Mouse (Mus musculus) splenic B cell, adult 2 months (primary cell): Measurements from ENCODE around the gene Baiap3.

Experiments
- DNase-seq: peaks from one replicate; pipeline ENCODE4 v3.0.0-alpha.2; 2011; ENCODE audit warnings: low read depth, low spot score
- H3K27me3 ChIP-seq: 2 replicates; pipeline ENCODE4 v1.6.1; 2012; ENCODE audit warnings: mild to moderate bottlenecking, low read length, moderate library complexity, mixed read lengths; ENCODE audit not compliant: control insufficient read depth, poor library complexity, insufficient read depth, severe bottlenecking
- H3K36me3 ChIP-seq: 2 replicates; pipeline ENCODE4 v1.6.1; 2012; ENCODE audit warnings: mild to moderate bottlenecking, low read length, moderate library complexity, mixed read lengths; ENCODE audit not compliant: control insufficient read depth, poor library complexity, insufficient read depth, severe bottlenecking

Baiap3 gene

DNA sequence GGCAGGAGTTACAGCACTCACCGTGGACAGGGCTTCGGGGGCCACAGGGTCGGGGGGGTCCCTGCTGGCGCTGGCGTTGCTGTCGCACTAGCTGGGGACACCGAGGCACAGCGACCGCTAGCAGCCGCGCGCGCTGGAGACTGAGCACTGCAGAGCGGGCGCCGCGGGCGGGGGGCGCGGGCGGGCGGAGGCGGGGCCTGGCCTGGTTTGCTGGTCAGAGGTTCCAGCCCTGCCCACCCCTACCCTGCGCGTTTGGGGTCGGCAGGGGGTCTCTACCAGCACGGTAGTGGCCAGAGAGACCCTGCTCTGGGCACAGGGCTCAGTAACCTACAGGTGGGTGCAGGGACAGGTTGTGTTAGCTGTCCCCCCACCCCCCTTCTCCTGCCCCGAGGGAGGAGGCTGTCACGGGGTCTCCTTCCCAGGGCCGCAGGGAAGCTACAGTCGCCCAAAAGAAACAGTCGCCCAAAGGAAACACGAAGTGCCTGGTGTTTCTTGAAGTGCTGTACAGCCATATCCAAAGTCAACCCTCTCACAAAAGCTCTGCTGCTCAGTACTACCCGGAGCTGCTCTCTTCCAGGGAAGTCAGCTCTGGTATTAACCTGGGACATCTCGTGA lies at the start of gene Baiap3:
Gene Baiap3 (minus strand): TSS at position 225 of the 615 bp plus-strand sequence.
- DNase-seq, result no peak
- H3K36me3 ChIP-seq, result peaks cover 2% of the 10 kb centered on the region; the same call in 1 of the 2 replicates
- H3K27me3 ChIP-seq, result no peaks in the 10 kb centered on the region; the same call in 1 of the 2 replicates

DNA sequence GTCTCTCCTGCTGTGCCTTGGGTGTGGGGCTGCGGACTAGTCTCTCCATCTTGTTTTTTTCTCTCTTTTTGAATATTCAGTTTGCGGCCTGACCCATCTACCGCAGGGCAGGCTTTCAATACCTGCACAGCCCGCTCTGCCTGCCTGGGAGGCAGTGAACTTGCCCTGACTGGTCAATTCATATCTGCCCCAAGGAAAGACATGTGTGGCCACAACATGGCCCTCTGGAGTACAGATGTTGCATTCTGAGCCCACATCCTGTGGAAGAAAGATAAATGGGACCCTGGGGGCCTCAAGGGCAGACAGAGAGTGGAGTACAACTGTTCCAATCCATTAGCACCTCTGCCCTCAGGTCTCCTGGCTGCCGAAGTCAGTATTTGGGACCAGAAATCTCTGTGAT lies 41.9 kb upstream of the Baiap3 start, which contains the start of gene Prss34:
Gene Prss34 (plus strand): TSS at position 301 of the 400 bp plus-strand sequence.
- H3K36me3 ChIP-seq, result no peaks in the 10 kb centered on the region
- no peak for DNase-seq
- H3K27me3 ChIP-seq, result no peaks in the 10 kb centered on the region

DNA sequence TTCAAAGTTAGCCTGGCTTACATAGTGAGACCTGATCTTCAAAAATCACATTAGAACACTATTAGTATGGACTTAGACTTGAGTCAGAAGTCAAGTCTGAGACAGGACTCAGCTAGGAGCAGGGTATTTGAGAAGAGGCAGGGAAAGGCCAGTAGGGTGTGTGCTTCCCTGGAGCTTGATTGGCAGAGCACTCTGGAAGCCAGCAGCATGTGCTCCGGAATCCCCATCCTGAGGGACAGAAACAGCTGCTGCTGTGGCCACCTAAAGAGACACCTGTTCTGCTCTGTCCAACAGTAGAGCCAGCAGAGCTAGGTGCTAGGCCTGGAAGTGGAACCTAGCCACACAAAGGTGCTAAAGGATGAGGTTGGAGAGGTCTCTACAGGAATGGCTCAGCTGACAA lies 37.9 kb upstream of the Baiap3 start:
- Histone ChIP-seq H3K27me3 (no peaks in the 10 kb centered on the region; the same call in 1 of the 2 replicates), H3K36me3 (no peaks in the 10 kb centered on the region)
- no peak for DNase-seq

DNA sequence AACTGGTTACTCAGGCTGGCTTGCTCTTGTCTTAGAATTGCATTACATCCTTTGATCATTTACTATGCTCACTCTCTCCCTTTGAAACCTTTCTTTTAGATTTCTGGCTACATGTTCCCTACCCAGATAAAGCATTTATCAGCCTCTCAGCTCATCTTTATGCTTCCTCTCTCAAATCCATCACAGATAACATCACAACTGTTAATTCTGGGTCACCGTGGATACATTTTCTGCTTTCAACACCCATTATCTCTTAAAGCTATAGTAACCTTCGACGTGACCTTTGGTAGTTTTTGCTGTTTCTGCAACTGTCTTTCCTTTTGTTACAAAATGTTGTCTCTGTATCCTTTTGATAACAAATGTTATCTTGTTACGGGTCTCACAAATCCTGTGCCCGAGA lies 37.3 kb upstream of the Baiap3 start:
- no peaks in the 10 kb centered on the region for H3K36me3 ChIP-seq
- H3K27me3 ChIP-seq, result no peaks in the 10 kb centered on the region; the same call in 1 of the 2 replicates
- no peak for DNase-seq

DNA sequence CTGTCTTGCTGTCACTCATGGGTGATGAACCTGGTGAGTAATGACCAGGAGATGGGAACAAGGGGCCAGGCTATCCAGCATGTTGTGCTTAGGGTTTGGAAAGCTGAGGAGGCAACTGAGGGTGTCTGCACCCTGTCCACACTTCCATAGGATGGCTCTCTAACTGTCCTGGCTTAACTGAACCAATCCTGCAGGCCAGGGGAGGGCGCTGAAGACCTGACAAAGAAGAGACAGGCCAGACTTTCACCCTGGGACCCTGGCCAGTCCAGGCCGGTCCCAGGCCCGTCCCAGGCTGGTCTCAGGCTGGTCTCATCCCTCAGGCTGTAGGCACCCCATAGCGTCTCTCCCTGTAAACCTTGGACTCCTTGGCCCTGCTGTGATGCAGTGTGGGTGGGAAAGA lies 34.2 kb upstream of the Baiap3 start:
- no peak for DNase-seq
- Histone ChIP-seq H3K36me3 (no peaks in the 10 kb centered on the region), H3K27me3 (no peaks in the 10 kb centered on the region; the same call in 1 of the 2 replicates)

DNA sequence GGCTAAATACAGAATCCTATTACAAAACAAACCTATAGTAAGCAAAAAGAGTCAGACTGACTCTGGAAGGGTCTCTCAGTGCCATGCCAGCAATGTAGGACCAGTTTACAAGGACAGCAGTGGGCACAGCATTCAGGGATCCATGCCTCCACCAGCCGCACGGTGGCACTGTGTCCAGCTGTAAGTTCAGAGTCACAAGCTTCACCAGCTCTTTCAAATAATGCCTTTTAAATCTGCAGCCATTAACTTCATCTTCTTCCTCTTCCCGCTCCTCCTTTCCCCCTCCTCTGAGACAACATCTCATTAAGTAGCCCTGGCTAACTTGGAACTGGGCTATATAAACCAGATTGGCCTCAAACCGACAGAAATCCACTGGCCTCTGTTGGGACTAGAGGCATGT lies 32.7 kb upstream of the Baiap3 start:
- H3K27me3 ChIP-seq, result no peaks in the 10 kb centered on the region; the same call in 1 of the 2 replicates
- DNase-seq, result peak; percentile 65

DNA sequence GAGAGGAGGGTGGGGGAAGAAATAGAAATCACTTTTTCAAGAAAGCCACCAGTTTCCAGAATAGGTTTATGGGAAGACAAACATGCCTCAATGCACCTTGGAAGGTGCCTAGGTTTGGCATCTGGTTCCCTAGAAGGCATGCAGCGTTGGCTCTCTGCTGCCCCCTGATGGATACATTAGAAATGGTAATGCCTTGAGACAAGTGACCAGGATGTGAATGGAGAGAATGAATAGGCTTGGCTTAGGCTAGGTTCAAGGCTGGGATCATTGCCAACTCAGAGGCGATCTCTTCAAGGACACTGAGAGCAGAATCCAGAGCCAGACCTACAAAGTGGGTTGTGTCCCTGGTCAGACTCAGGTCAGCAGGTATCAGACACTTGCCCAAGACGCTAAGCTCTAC lies 28.9 kb upstream of the Baiap3 start:
- DNase-seq, result peak; percentile 87
- Histone ChIP-seq H3K36me3 (no peaks in the 10 kb centered on the region), H3K27me3 (no peaks in the 10 kb centered on the region)

More for the DNA sequence above, 32.7 kb upstream of the Baiap3 start:
- H3K36me3 ChIP-seq, result no peaks in the 10 kb centered on the region

DNA sequence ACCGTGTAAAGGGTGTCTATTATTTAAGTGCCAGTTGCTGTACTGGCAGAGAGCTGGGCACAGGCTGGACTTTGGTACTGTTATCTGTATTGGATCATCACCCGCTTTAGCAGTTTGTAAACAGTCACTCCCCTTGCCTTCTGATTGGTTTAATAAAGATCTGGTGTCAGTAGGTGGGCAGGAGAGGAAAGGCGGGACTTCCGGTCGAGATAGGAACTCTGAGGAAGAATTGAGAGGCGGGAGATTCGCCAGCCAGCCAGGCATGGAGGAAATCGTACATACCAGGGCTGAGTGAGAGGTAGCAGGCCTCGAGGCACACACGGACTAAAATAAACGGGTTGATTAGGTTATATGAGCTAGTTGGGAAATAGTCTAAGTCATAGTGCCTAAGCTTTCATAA lies 26.0 kb upstream of the Baiap3 start:
- H3K36me3 ChIP-seq, result no peaks in the 10 kb centered on the region
- DNase-seq, result peak; percentile 53

DNA sequence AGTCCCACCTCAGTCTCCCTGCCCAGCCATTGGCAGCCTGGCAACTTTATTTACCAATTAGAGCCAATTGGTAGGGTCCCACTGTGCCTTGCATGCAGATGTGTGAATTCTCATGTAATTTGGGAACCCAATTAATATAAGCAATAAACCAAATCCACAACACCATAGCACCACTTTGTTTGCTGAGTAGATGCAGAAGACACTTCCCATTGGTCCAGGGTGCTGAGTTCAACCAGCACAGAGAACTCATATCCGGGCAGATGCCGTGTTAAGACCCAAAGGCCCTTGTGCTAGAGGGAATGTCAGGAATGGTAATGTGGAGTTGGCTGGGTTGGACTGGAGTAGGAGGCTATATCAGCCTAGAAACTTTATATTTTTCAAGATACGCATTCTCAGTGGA lies 19.7 kb upstream of the Baiap3 start:
- Histone ChIP-seq H3K27me3 (no peaks in the 10 kb centered on the region), H3K36me3 (no peaks in the 10 kb centered on the region; the same call in 1 of the 2 replicates)
- DNase-seq, result no peak

More for the DNA sequence above, 26.0 kb upstream of the Baiap3 start:
- no peaks in the 10 kb centered on the region for H3K27me3 ChIP-seq

DNA sequence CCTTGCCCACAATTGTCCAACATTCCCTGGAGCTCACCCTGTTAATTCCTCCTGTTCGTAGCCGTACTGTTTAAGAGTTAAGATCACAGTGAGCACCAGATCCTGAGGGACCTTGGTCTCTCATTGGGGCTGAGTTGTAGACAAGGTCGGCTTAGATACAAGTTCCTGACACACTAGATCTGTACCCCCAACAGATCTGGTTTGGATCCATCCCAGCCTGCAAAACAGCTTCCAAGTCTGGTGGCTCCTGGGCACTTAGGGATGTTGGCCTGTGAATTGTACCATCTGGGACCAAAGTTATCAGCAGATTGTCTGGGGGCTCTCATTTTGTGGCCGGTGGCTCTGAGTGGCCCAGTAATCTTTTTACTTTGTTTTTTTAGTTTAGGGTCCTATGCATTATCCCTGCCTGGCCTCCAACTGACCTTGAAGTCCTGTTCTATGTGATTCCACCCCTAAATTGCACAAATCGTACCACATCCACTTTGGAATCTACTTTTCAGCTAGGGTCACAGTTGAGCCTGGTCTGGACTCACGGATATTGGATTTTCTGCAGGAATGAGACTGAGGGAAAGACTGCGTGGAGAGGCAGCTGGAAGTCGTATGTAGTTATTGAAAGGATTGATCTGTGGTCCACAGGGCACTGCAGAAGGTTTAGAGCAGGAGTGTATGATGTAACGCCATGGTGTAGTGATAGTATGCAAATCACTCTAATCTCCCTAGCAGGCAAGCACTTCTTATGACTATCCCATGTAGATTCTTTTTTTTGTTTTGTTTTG lies 18.6 kb upstream of the Baiap3 start, which contains the start of gene Ube2i:
Gene Ube2i (minus strand): TSS at position 52 of the 776 bp plus-strand sequence.
- no peaks in the 10 kb centered on the region; the same call in 1 of the 2 replicates for H3K36me3 ChIP-seq
- no peak for DNase-seq
- H3K27me3 ChIP-seq, result no peaks in the 10 kb centered on the region

DNA sequence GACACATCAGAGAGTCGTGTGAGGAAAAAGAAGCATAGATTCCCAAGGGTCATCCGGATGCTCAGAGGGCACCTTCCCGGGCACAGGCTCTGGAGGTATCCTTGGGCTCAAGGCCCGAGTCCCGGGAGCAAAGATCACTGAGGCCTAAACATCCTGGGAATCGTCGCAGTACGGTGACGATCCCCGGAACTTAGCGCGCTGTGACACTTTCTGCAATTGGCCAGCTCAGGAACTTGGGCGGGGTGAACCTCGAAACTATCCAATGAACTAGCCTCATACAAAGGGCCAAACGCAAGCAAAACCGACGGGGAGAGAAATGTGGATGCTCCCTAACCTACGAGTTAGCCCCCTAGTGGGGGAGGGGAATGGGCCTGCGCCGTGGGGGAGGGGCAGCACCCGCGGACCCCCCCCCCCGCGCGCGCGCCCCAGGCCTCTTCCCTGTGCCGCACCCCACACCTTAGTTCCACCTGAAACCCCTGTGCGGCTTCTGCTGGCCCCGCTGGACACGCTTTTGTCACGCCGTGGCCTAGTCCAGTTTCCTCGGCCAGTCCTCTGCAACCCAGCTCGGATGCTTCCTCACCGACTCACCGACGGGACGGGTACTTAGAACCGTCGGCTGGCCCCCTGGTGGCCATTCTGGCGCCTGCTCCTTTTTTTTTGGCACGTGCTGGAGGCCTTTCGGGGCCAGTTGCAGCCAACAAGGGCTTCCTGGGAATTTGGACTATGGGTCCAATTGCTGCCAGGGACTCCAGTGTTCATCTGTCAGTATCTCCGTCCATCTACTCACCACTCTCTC lies 17.7 kb upstream of the Baiap3 start:
- Histone ChIP-seq H3K27me3 (no peaks in the 10 kb centered on the region), H3K36me3 (no peaks in the 10 kb centered on the region; the same call in 1 of the 2 replicates)
- peak; percentile 99 for DNase-seq

DNA sequence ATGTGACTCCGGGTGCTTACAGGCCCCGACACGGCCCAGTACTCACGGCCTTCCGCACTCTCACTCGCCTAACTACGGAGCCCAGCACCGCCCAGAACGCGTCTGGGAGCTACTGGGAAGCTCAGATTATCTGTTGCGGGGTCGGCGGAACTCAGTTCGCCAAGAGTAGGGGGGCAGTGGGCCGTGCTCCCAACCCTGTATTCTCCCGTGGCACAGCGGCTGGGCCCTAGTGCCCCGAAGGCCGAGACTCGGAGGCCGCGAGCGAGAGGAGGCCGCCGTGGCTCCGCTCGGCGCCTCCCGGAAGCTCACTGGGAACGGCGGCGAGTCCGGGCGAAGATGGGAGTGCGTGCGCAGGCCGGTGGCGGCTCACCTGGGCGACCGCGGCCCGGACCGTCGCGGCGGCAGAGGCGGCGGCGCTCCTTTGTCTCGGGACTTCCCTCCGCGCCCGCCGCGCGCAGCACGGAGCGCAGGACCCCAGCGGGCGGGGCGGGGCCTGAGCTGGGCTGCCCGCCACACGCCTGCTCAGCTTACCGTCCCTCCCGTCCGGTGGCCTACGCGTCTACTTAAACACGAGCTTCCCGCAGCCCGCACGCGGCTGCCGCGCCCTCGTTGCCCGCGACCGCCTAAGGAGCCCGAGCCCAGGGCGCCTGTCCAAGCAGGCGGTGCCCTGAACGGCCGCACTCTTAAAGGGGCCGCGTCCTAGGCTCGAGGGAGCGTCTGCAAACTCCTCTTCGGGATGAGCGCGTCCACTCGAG lies 17.0 kb upstream of the Baiap3 start:
- H3K36me3 ChIP-seq, result peaks cover 5% of the 10 kb centered on the region
- peak; percentile 57 for DNase-seq
- H3K27me3 ChIP-seq, result no peaks in the 10 kb centered on the region

DNA sequence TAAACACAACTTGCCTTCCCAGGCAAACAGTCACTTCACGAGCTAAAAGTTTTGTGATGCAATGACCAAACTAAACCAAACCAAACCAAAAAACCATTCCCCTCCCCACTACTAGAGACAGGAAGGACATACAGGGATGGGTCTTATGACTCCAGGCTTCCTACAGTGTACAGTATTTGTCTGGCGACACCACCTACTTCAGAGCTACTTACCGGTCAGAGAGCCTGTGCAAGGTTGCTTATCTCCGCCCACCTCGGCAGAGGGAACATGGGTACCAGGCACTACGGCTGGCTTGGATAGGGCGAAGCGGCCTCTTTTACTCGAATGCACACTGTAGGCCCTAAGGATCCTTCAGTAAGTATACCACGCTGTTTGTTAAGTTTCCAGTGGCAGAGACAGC lies 16.2 kb upstream of the Baiap3 start:
- peaks cover 8% of the 10 kb centered on the region for H3K36me3 ChIP-seq
- peak; percentile 27 for DNase-seq
- H3K27me3 ChIP-seq, result no peaks in the 10 kb centered on the region

DNA sequence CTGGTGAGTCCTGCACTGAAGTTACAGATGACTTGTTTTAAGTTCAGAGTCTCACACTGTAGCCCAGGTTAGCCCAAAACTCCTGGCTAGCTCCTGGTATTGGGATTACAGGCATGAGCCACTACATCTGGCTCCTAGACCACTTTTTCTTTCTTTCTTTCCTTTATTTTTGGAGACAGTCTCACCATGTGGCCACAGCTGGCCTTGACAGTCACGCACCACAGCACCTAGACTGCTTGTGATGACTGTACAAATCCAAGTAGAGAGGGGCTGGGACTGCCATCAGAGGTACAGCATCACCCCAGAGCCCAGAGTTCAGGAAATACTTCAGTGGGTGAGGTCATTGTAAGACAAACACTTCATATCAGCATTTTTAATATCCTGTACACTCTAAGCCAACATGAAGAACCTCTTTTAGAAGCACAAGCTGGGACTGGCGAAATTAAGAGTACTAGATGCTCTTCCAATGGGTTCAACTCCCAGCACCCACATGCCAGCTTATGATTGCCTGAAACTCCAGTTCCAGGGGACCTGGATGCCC lies 14.7 kb upstream of the Baiap3 start:
- H3K27me3 ChIP-seq, result no peaks in the 10 kb centered on the region
- DNase-seq, result no peak

More for the DNA sequence above, 14.7 kb upstream of the Baiap3 start:
- peaks cover 15% of the 10 kb centered on the region for H3K36me3 ChIP-seq
